Mouse (Mus musculus) thymus, postnatal 4 days (tissue): Measurements from ENCODE around the gene Lamb3.

Source experiments
- DNase-seq: peaks from one replicate; pipeline ENCODE4 v3.0.0; 2021

Gene Lamb3

GRCm38 (mm10) chr1:193207503-193207902, at the start of gene Lamb3:
Lamb3 (plus strand) TSS chr1:193207699.
- DNase-seq, result no peak

GRCm38 (mm10) chr1:193159163-193159562, 48.3 kb upstream of the Lamb3 start:
- DNase-seq, result no peak

GRCm38 (mm10) chr1:193159613-193160012, 47.9 kb upstream of the Lamb3 start:
- DNase-seq, result peak; percentile 60

GRCm38 (mm10) chr1:193160317-193161032, 47.0 kb upstream of the Lamb3 start:
- DNase-seq, result peak; percentile 83

GRCm38 (mm10) chr1:193167746-193168145, 39.8 kb upstream of the Lamb3 start, which contains the start of gene A130010J15Rik:
A130010J15Rik (plus strand) TSS chr1:193168046.
- no peak for DNase-seq

GRCm38 (mm10) chr1:193169228-193169627, 38.3 kb upstream of the Lamb3 start:
- peak; percentile 67 for DNase-seq

GRCm38 (mm10) chr1:193169856-193170255, 37.6 kb upstream of the Lamb3 start:
- DNase-seq, result peak; percentile 38

GRCm38 (mm10) chr1:193172991-193173809, 34.3 kb upstream of the Lamb3 start:
- peak; percentile 96 for DNase-seq

GRCm38 (mm10) chr1:193173810-193174129, 33.7 kb upstream of the Lamb3 start:
- DNase-seq, result no peak

GRCm38 (mm10) chr1:193174143-193174733, 33.3 kb upstream of the Lamb3 start:
- peak; percentile 44 for DNase-seq

- no peak for DNase-seq
Measured at GRCm38 (mm10) chr1:193181104-193181503, 26.4 kb upstream of the Lamb3 start.

- DNase-seq, result no peak
Measured at GRCm38 (mm10) chr1:193188257-193188656, 19.2 kb upstream of the Lamb3 start.

GRCm38 (mm10) chr1:193189151-193189621, 18.3 kb upstream of the Lamb3 start:
- DNase-seq, result peak; percentile 75

GRCm38 (mm10) chr1:193189771-193190170, 17.7 kb upstream of the Lamb3 start:
- no peak for DNase-seq

- DNase-seq, result no peak
Measured at GRCm38 (mm10) chr1:193191675-193192283, 15.7 kb upstream of the Lamb3 start.

- no peak for DNase-seq
Measured at GRCm38 (mm10) chr1:193194416-193195140, 12.9 kb upstream of the Lamb3 start.

- no peak for DNase-seq
Measured at GRCm38 (mm10) chr1:193195169-193195810, 12.2 kb upstream of the Lamb3 start.

GRCm38 (mm10) chr1:193197494-193198205, 9.8 kb upstream of the Lamb3 start:
- peak; percentile 46 for DNase-seq

GRCm38 (mm10) chr1:193198312-193198711, 9.2 kb upstream of the Lamb3 start:
- DNase-seq, result no peak

GRCm38 (mm10) chr1:193200640-193201382, 6.7 kb upstream of the Lamb3 start:
- DNase-seq, result peak; percentile 71
